Mouse (Mus musculus): Measurements from ENCODE around the gene Odf2. TPM values are rescaled to one million over a fixed set of nuclear protein-coding genes. Genes with fewer than 3 reads are reported as not detected.

Gene Odf2
- polyA plus RNA-seq, 2 experiments, result 42.3 to 84.6 TPM

- Histone ChIP-seq H3K27ac (replicated peaks; ENCODE audit: low read depth, low read length) (no peak overlapping the region), H3K4me2 (replicated peaks; ENCODE audit: low read depth, low read length, severe bottlenecking) (peak overlapping the region; percentile 43), H3K36me3 (ENCODE audit: control insufficient read depth, insufficient read depth, low read length) (peaks cover 39% of the 10 kb centered on the region), H3K4me1 (ENCODE audit: control insufficient read depth, insufficient read depth, low read length) (peaks cover 7% of the 10 kb centered on the region), H3K27me3 (ENCODE audit: control insufficient read depth, insufficient read depth, low read length) (peaks cover 46% of the 10 kb centered on the region), H3K9me3 (ENCODE audit: control insufficient read depth, low read length) (no peaks in the 10 kb centered on the region), H3K4me3 (replicated peaks; ENCODE audit: low read length) (peak overlapping the region; percentile 26), H3K9ac (ENCODE audit: low read depth, low read length, severe bottlenecking) (peak overlapping the region; percentile 34; the same call in 1 of the 2 replicates)
- no peak for ATAC-seq (ENCODE audit: low FRiP score, low read depth)
- WGBS, result 11% methylated on average over 25 of the region's 25 CpGs
- no peak for TF ChIP-seq POLR2A (IDR thresholded peaks at IDR 0.05; ENCODE audit: borderline replicate concordance, extremely low read depth, insufficient read depth, insufficient read length)
- DNase-seq (ENCODE audit: low spot score), result no peak
Observed at GRCm38 (mm10) chr2:29845636-29846035, 43.4 kb upstream of the Odf2 start.

GRCm38 (mm10) chr2:29846061-29846853 is 42.8 kb upstream of the Odf2 start:
- Histone ChIP-seq H3K4me2 (replicated peaks; ENCODE audit: low read depth, low read length, severe bottlenecking) (peak overlapping the region; percentile 43), H3K27me3 (ENCODE audit: control insufficient read depth, insufficient read depth, low read length) (peaks cover 46% of the 10 kb centered on the region), H3K4me1 (ENCODE audit: control insufficient read depth, insufficient read depth, low read length) (peaks cover 7% of the 10 kb centered on the region), H3K27ac (replicated peaks; ENCODE audit: low read depth, low read length) (no peak overlapping the region), H3K36me3 (ENCODE audit: control insufficient read depth, insufficient read depth, low read length) (peaks cover 36% of the 10 kb centered on the region), H3K9me3 (ENCODE audit: control insufficient read depth, low read length) (no peaks in the 10 kb centered on the region), H3K4me3 (replicated peaks; ENCODE audit: low read length) (peak overlapping the region; percentile 26), H3K9ac (ENCODE audit: low read depth, low read length, severe bottlenecking) (peak overlapping the region; percentile 34; the same call in 1 of the 2 replicates)
- DNase-seq (ENCODE audit: low spot score), result no peak
- WGBS, result 3% methylated on average over 42 of the region's 47 CpGs
- no peak for ATAC-seq (ENCODE audit: low FRiP score, low read depth)
- no peak for TF ChIP-seq POLR2A (IDR thresholded peaks at IDR 0.05; ENCODE audit: borderline replicate concordance, extremely low read depth, insufficient read depth, insufficient read length)

- Histone ChIP-seq H3K4me1 (ENCODE audit: control insufficient read depth, insufficient read depth, low read length) (peaks cover 7% of the 10 kb centered on the region), H3K4me3 (replicated peaks; ENCODE audit: low read length) (no peak overlapping the region), H3K4me2 (replicated peaks; ENCODE audit: low read depth, low read length, severe bottlenecking) (no peak overlapping the region), H3K27ac (replicated peaks; ENCODE audit: low read depth, low read length) (no peak overlapping the region), H3K36me3 (ENCODE audit: control insufficient read depth, insufficient read depth, low read length) (peaks cover 32% of the 10 kb centered on the region), H3K9ac (ENCODE audit: low read depth, low read length, severe bottlenecking) (no peak overlapping the region), H3K27me3 (ENCODE audit: control insufficient read depth, insufficient read depth, low read length) (peaks cover 46% of the 10 kb centered on the region), H3K9me3 (ENCODE audit: control insufficient read depth, low read length) (no peaks in the 10 kb centered on the region)
- DNase-seq (ENCODE audit: low spot score) (no peak), ATAC-seq (ENCODE audit: low FRiP score, low read depth) (no peak)
- 52% methylated on average over 3 of the region's 3 CpGs for WGBS
- TF ChIP-seq POLR2A (IDR thresholded peaks at IDR 0.05; ENCODE audit: borderline replicate concordance, extremely low read depth, insufficient read depth, insufficient read length), result no peak
Observed at GRCm38 (mm10) chr2:29846911-29847310, 42.1 kb upstream of the Odf2 start.

GRCm38 (mm10) chr2:29849041-29849440 is 40.0 kb upstream of the Odf2 start:
- Histone ChIP-seq H3K4me1 (ENCODE audit: control insufficient read depth, insufficient read depth, low read length) (peaks cover 7% of the 10 kb centered on the region), H3K27ac (replicated peaks; ENCODE audit: low read depth, low read length) (no peak overlapping the region), H3K4me2 (replicated peaks; ENCODE audit: low read depth, low read length, severe bottlenecking) (no peak overlapping the region), H3K9ac (ENCODE audit: low read depth, low read length, severe bottlenecking) (no peak overlapping the region), H3K4me3 (replicated peaks; ENCODE audit: low read length) (no peak overlapping the region), H3K27me3 (ENCODE audit: control insufficient read depth, insufficient read depth, low read length) (peaks cover 35% of the 10 kb centered on the region), H3K36me3 (ENCODE audit: control insufficient read depth, insufficient read depth, low read length) (peaks cover 11% of the 10 kb centered on the region), H3K9me3 (ENCODE audit: control insufficient read depth, low read length) (no peaks in the 10 kb centered on the region)
- DNase-seq (ENCODE audit: low spot score) (no peak), ATAC-seq (ENCODE audit: low FRiP score, low read depth) (no peak)
- no peak for TF ChIP-seq POLR2A (IDR thresholded peaks at IDR 0.05; ENCODE audit: borderline replicate concordance, extremely low read depth, insufficient read depth, insufficient read length)
- 82% methylated on average over 8 of the region's 8 CpGs for WGBS

- peaks cover 26% of the 10 kb centered on the region for H3K27me3 ChIP-seq (ENCODE audit: control insufficient read depth, insufficient read depth, low read length)
- no peak overlapping the region for H3K27ac ChIP-seq (replicated peaks; ENCODE audit: low read depth, low read length)
- no peaks in the 10 kb centered on the region for H3K9me3 ChIP-seq (ENCODE audit: control insufficient read depth, low read length)
- TF ChIP-seq POLR2A (IDR thresholded peaks at IDR 0.05; ENCODE audit: borderline replicate concordance, extremely low read depth, insufficient read depth, insufficient read length), result no peak
- H3K4me1 ChIP-seq (ENCODE audit: control insufficient read depth, insufficient read depth, low read length), result peaks cover 7% of the 10 kb centered on the region
- 0 out of 2 replicates have a peak, but pooled peaks cover 4% of the 10 kb centered on the region for H3K36me3 ChIP-seq (ENCODE audit: control insufficient read depth, insufficient read depth, low read length)
- WGBS, result 51% methylated on average over 5 of the region's 5 CpGs
- DNase-seq (ENCODE audit: low spot score) (no peak), ATAC-seq (ENCODE audit: low FRiP score, low read depth) (no peak)
- H3K4me3 ChIP-seq (replicated peaks; ENCODE audit: low read length), result no peak overlapping the region
- H3K4me2 ChIP-seq (replicated peaks; ENCODE audit: low read depth, low read length, severe bottlenecking), result no peak overlapping the region
- no peak overlapping the region for H3K9ac ChIP-seq (ENCODE audit: low read depth, low read length, severe bottlenecking)
Observed at GRCm38 (mm10) chr2:29849841-29850480, 39.1 kb upstream of the Odf2 start.
